Mouse (Mus musculus) embryo, embryonic 10.5 days (tissue): Measurements from ENCODE around the gene Inmt.
"Not testable (repeated sequence)": the region's sequence is repeated elsewhere in the genome, so short reads cannot be mapped to it uniquely, and the experiment has no call there.

ENCODE experiments used
- DNase-seq: peaks from one replicate; pipeline ENCODE4 v3.0.0-alpha.2; 2015; ENCODE audit warnings: low spot score

Gene Inmt

GRCm38 (mm10) chr6:55174741-55175181, at the start of gene Inmt:
Inmt (minus strand) TSS chr6:55175043.
- no peak for DNase-seq

- DNase-seq: no peak
Measured at GRCm38 (mm10) chr6:55223986-55224385, 49.1 kb upstream of the Inmt start.

GRCm38 (mm10) chr6:55218232-55218631, 43.4 kb upstream of the Inmt start:
- DNase-seq: no peak

- no peak for DNase-seq
Measured at GRCm38 (mm10) chr6:55214541-55214940, 39.7 kb upstream of the Inmt start.

- peak; percentile 43 for DNase-seq
Measured at GRCm38 (mm10) chr6:55210423-55211365, 35.9 kb upstream of the Inmt start.

- peak; percentile 42 for DNase-seq
Measured at GRCm38 (mm10) chr6:55207786-55208185, 32.9 kb upstream of the Inmt start.

- no peak for DNase-seq
Measured at GRCm38 (mm10) chr6:55203931-55204330, 29.1 kb upstream of the Inmt start.

GRCm38 (mm10) chr6:55202913-55203910, 28.4 kb upstream of the Inmt start, which contains the start of gene Mindy4:
Mindy4 (plus strand) TSS chr6:55203383.
- peak; percentile 97 for DNase-seq

- DNase-seq: no peak
Measured at GRCm38 (mm10) chr6:55199047-55199446, 24.2 kb upstream of the Inmt start.

GRCm38 (mm10) chr6:55193171-55193570, 18.3 kb upstream of the Inmt start:
- DNase-seq: no peak

GRCm38 (mm10) chr6:55191537-55191936, 16.7 kb upstream of the Inmt start:
- DNase-seq: no peak

GRCm38 (mm10) chr6:55189406-55189805, 14.6 kb upstream of the Inmt start:
- no peak for DNase-seq

GRCm38 (mm10) chr6:55187827-55188226, 13.0 kb upstream of the Inmt start:
- DNase-seq: not testable (repeated sequence)

GRCm38 (mm10) chr6:55182655-55183430, 8.0 kb upstream of the Inmt start:
- no peak for DNase-seq

- DNase-seq: no peak
Measured at GRCm38 (mm10) chr6:55179560-55179959, 4.7 kb upstream of the Inmt start.

- DNase-seq: peak; percentile 51
Measured at GRCm38 (mm10) chr6:55177060-55177732, 2.4 kb upstream of the Inmt start.

- DNase-seq: no peak
Measured at GRCm38 (mm10) chr6:55175892-55176291, 1.0 kb upstream of the Inmt start.

- no peak for DNase-seq
Measured at GRCm38 (mm10) chr6:55175456-55175855, 613 bp upstream of the Inmt start.

- peak; percentile 71 for DNase-seq
Measured at GRCm38 (mm10) chr6:55173941-55174349, 898 bp downstream of the Inmt start.

- no peak for DNase-seq
Measured at GRCm38 (mm10) chr6:55173171-55173570, 1.7 kb downstream of the Inmt start.

GRCm38 (mm10) chr6:55171638-55172037, 3.2 kb downstream of the Inmt start:
- DNase-seq: no peak
